Mouse (Mus musculus) MEL (cell line): ENCODE measurements at regions not wholly inside any gene's neighbourhood (a gene's known extent, or its start where the extent isn't known, plus 50 kb on each side); places are given as distances from the start of the nearest gene placed in this dataset.

Experiments
- DNase-seq: peaks from one replicate; pipeline ENCODE4 v3.0.0; 2011; ENCODE audit warnings: low read depth, low spot score
- H3K27ac ChIP-seq: 2 replicates; pipeline ENCODE4 v1.5.1; 2012; ENCODE audit warnings: low read depth, mild to moderate bottlenecking, control low read depth, low read length, moderate library complexity; ENCODE audit not compliant: control insufficient read depth
- H3K27me3 ChIP-seq, 2 experiments: fragments of 150-350 bp in 1 of 2; sonication (generic) in 1 of 2; 2 replicates each; pipeline ENCODE4 v1.6.1; 2012; ENCODE audit warnings: low read length in 2 of 2, mild to moderate bottlenecking in 2 of 2, improper control_type of control experiment in 1 of 2, moderate library complexity in 1 of 2; ENCODE audit not compliant: insufficient read depth in 2 of 2, control insufficient read depth in 1 of 2
- H3K36me3 ChIP-seq, 2 experiments: 2 replicates each; pipeline ENCODE4 v1.6.1; 2012 to 2014; ENCODE audit warnings: low read length in 2 of 2, improper control_type of control experiment in 1 of 2, inconsistent platforms in 1 of 2, mild to moderate bottlenecking in 1 of 2; ENCODE audit not compliant: insufficient read depth in 2 of 2, control insufficient read depth in 1 of 2
- H3K4me1 ChIP-seq, 2 experiments: fragments of 150-350 bp in 1 of 2; sonication (generic) in 1 of 2; 2 replicates each; pipeline ENCODE4 v1.6.1; 2012; ENCODE audit warnings: low read length in 2 of 2, improper control_type of control experiment in 1 of 2, mild to moderate bottlenecking in 1 of 2; ENCODE audit not compliant: insufficient read depth in 2 of 2, control insufficient read depth in 1 of 2
- H3K4me3 ChIP-seq, 2 experiments: fragments of 150-350 bp in 1 of 2; sonication (generic) in 1 of 2; 2 replicates each; pipeline ENCODE4 v1.5.1; 2012; ENCODE audit warnings: low read depth in 2 of 2, low read length in 2 of 2, mild to moderate bottlenecking in 2 of 2, moderate library complexity in 2 of 2, control low read depth in 1 of 2, improper control_type of control experiment in 1 of 2; ENCODE audit not compliant: control insufficient read depth in 1 of 2, insufficient read depth in 1 of 2
- H3K79me2 ChIP-seq: 2 replicates; pipeline ENCODE4 v1.6.1; 2012; ENCODE audit warnings: mild to moderate bottlenecking, low read length, moderate library complexity; ENCODE audit not compliant: control insufficient read depth, poor library complexity, insufficient read depth
- H3K9ac ChIP-seq: 2 replicates; pipeline ENCODE4 v1.6.1; 2012; ENCODE audit warnings: low read depth, mild to moderate bottlenecking, control low read depth, low read length, moderate library complexity; ENCODE audit not compliant: control insufficient read depth, poor library complexity, severe bottlenecking
- H3K9me3 ChIP-seq: fragments of 150-350 bp; sonication (generic); replicated peaks from 2 replicates; pipeline ENCODE4 v1.6.1; 2012; ENCODE audit warnings: mild to moderate bottlenecking, low read length, improper control_type of control experiment, moderate library complexity; ENCODE audit not compliant: insufficient read depth
- E2F4 ChIP-seq: IDR thresholded peaks from 2 replicates; pipeline ENCODE4 v1.6.1; 2011; ENCODE audit warnings: low read depth, low read length, improper control_type of control experiment, borderline replicate concordance
- ETS1 ChIP-seq: IDR thresholded peaks from 2 replicates; pipeline ENCODE4 v1.6.1; 2012; ENCODE audit warnings: low read depth, mild to moderate bottlenecking, inconsistent platforms, low read length, improper control_type of control experiment, moderate library complexity
- HCFC1 ChIP-seq: IDR thresholded peaks from 2 replicates; pipeline ENCODE4 v1.6.1; 2012; ENCODE audit warnings: low read depth, mild to moderate bottlenecking, inconsistent platforms, low read length, improper control_type of control experiment, moderate library complexity
- JUND ChIP-seq: IDR thresholded peaks from 2 replicates; pipeline ENCODE4 v1.6.1; 2011; ENCODE audit warnings: low read depth, mild to moderate bottlenecking, improper control_type of control experiment, low read length
- MAX ChIP-seq: IDR thresholded peaks from 2 replicates; pipeline ENCODE4 v1.6.1; 2011; ENCODE audit warnings: low read length, improper control_type of control experiment
- MEF2A ChIP-seq: IDR thresholded peaks from 2 replicates; pipeline ENCODE4 v1.6.1; 2014; ENCODE audit warnings: low read depth, mild to moderate bottlenecking, inconsistent platforms, low read length, improper control_type of control experiment; ENCODE audit not compliant: poor library complexity, insufficient replicate concordance, severe bottlenecking; ENCODE audit errors: extremely low read depth
- MXI1 ChIP-seq: IDR thresholded peaks from 2 replicates; pipeline ENCODE4 v1.6.1; 2011; ENCODE audit warnings: mild to moderate bottlenecking, low read depth, low read length, improper control_type of control experiment
- MYB ChIP-seq: IDR thresholded peaks from 2 replicates; pipeline ENCODE4 v1.6.1; 2011; ENCODE audit warnings: mild to moderate bottlenecking, low read depth, low read length, improper control_type of control experiment
- MYC ChIP-seq: IDR thresholded peaks from 2 replicates; pipeline ENCODE4 v1.6.1; 2011; ENCODE audit warnings: low read depth, mild to moderate bottlenecking, low read length, improper control_type of control experiment, moderate library complexity
- POLR2A ChIP-seq, 2 experiments: IDR thresholded peaks; 2 replicates each; pipeline ENCODE4 v1.6.1; 2011 to 2012; ENCODE audit warnings: low read length in 2 of 2, mild to moderate bottlenecking in 2 of 2, control low read depth in 1 of 2, improper control_type of control experiment in 1 of 2, low read depth in 1 of 2, moderate library complexity in 1 of 2; ENCODE audit not compliant: control insufficient read depth in 1 of 2, insufficient read depth in 1 of 2, poor library complexity in 1 of 2
- RAD21 ChIP-seq: IDR thresholded peaks from 2 replicates; pipeline ENCODE4 v1.6.1; 2011; ENCODE audit warnings: mild to moderate bottlenecking, low read depth, low read length, improper control_type of control experiment
- TAL1 ChIP-seq: IDR thresholded peaks from 2 replicates; pipeline ENCODE4 v1.6.1; 2012; ENCODE audit warnings: mild to moderate bottlenecking, inconsistent platforms, low read length, moderate library complexity, mixed read lengths
- TBP ChIP-seq: IDR thresholded peaks from 2 replicates; pipeline ENCODE4 v1.8.0; 2011; ENCODE audit warnings: low read depth, low read length, improper control_type of control experiment
- UBTF ChIP-seq: IDR thresholded peaks from 2 replicates; pipeline ENCODE4 v1.6.1; 2012; ENCODE audit warnings: low read depth, mild to moderate bottlenecking, inconsistent platforms, low read length, improper control_type of control experiment, moderate library complexity, borderline replicate concordance; ENCODE audit not compliant: insufficient read depth
- USF2 ChIP-seq, 2 experiments: IDR thresholded peaks; 2 replicates each; pipeline ENCODE4 v1.6.1; 2011 to 2012; ENCODE audit warnings: improper control_type of control experiment in 2 of 2, low read length in 2 of 2, borderline replicate concordance in 1 of 2, inconsistent platforms in 1 of 2, low read depth in 1 of 2, mild to moderate bottlenecking in 1 of 2; ENCODE audit not compliant: insufficient read depth in 1 of 2
- ZKSCAN1 ChIP-seq: IDR thresholded peaks from 2 replicates; pipeline ENCODE4 v1.6.1; 2012; ENCODE audit warnings: low read depth, mild to moderate bottlenecking, inconsistent platforms, low read length, improper control_type of control experiment, moderate library complexity

- H3K9ac ChIP-seq = no peak overlapping the region
- no peaks in the 10 kb centered on the region for H3K36me3 ChIP-seq
- H3K27ac ChIP-seq = no peak overlapping the region
- H3K79me2 ChIP-seq = no peaks in the 10 kb centered on the region
- H3K9me3 ChIP-seq = no peaks in the 10 kb centered on the region
- TF ChIP-seq MAX = no peak
- H3K4me1 ChIP-seq = no peaks in the 10 kb centered on the region
- no peak for DNase-seq
- H3K4me3 ChIP-seq = no peak overlapping the region
- no peaks in the 10 kb centered on the region for H3K27me3 ChIP-seq
These were observed 285.1 kb upstream of the Pard3b start for GRCm38 (mm10) chr1:61353481-61353880.

GRCm38 (mm10) chr1:61355241-61355640 is 283.4 kb upstream of the Pard3b start:
- Histone ChIP-seq H3K4me1 (no peaks in the 10 kb centered on the region), H3K36me3 (no peaks in the 10 kb centered on the region), H3K9me3 (no peaks in the 10 kb centered on the region), H3K79me2 (no peaks in the 10 kb centered on the region), H3K9ac (no peak overlapping the region), H3K4me3 (no peak overlapping the region), H3K27ac (no peak overlapping the region), H3K27me3 (no peaks in the 10 kb centered on the region)
- TF ChIP-seq ZKSCAN1 (no peak), UBTF (no peak), MXI1 (no peak), HCFC1 (no peak), TBP (no peak), MYC (no peak), MEF2A (no peak), RAD21 (no peak), POLR2A (IDR thresholded peaks at IDR 0.05; ENCODE audit: control insufficient read depth in 1 of 2, insufficient read depth in 1 of 2, low read depth in 1 of 2, low read length in 2 of 2, poor library complexity in 1 of 2) (no peak), TAL1 (no peak), E2F4 (no peak), MYB (no peak), USF2 (IDR thresholded peaks at IDR 0.05; ENCODE audit: borderline replicate concordance in 1 of 2, insufficient read depth in 1 of 2, low read depth in 1 of 2, low read length in 2 of 2) (no peak), JUND (no peak), ETS1 (no peak)
- DNase-seq = no peak
